Mouse (Mus musculus) activated CD4-positive, CD25-positive, alpha-beta regulatory T cell, adult 4 months (primary cell): ENCODE data around the gene Simc1. TPM values are rescaled to one million over a fixed set of nuclear protein-coding genes. Genes with fewer than 3 reads are reported as not detected.

ENCODE experiments used
- ATAC-seq: one replicate; pipeline ENCODE4 v1.8.0; 2017
- polyA plus RNA-seq, 2 experiments: library from polyadenylated mRNA; unstranded; fragments of 100-300 nt; shearing (Covaris generic); gene quantifications; one replicate each; pipeline ENCODE4 v1.2.1; 2017

Gene Simc1
- polyA plus RNA-seq, 2 experiments from 2014 or later = 6.7 to 7.9 TPM

DNA sequence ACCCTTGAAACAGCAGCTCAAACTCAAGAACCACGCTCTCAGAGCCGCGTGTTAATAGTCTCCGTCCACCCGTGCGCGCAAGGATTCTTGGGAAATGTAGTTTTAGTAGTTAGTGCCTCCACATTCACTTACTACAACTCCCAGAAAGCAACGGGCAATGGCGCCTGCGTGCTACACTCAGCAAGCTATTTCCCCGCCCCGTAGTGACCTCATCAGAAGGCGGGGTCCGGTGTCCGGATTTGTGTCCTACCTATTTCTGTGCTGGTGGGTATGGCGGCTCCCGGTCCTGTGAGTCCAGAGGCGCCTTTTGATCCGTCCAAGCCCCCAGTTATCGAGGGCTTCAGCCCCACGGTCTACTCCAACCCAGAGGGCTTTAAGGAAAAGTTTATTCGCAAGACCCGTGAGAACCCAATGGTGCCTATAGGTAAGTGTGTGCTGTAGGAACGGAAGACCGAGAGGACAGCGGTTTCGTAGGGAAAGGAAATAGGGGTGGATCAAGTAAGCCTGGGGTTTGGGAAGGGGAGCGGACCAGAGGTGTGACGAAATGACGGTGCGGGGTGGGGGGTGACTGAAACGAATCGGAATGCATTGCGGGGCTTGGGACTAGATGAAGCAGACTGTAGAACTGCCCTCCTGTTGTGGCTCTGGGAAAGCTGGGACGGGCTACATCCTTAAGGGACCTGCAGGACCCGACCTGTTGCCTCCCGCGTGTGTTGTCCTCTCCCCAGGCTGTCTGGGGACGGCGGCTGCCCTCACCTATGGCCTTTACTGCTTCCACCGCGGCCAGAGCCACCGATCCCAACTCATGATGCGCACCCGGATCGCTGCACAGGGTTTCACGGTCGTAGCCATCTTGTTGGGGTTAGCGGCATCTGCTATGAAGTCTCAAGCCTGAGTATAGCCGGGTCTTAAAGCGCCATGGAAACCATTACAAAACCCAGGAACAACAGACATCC is 86.7 kb downstream of the Simc1 start, which contains the start of the genes Nop16 and Higd2a:
Nop16 (minus strand) TSS at position 95 of the 956 bp plus-strand sequence.
Higd2a (plus strand) TSS at position 212 of the 956 bp plus-strand sequence.
- peak; percentile 95 for ATAC-seq

DNA sequence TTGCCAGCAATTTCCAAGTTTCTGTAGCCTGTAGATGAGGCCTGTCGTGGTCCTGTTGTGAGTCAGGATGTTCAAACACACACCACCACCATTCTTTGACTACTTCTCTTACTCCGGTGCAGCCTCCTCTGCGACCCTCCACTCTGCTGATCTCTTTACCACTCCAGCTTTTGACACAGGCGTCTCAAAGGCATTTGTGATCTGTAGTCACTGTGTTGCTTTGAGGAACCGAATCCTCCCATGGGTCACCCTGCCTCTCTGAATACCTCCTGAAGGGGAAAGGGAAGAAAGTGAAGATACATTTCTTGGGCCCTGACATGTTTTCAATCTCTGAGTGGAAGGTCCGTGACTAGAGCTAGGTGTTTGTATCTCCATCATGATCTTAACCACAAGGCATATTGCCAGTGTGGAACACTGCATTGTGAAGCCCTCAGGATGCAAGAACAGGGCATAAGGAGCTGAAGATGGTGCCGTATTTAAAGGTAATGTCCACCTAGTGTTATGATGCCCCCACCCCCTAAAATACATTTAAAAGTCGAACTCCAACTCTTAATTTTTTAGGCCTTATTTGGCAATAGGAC is 88.3 kb downstream of the Simc1 start:
- ATAC-seq = no peak

DNA sequence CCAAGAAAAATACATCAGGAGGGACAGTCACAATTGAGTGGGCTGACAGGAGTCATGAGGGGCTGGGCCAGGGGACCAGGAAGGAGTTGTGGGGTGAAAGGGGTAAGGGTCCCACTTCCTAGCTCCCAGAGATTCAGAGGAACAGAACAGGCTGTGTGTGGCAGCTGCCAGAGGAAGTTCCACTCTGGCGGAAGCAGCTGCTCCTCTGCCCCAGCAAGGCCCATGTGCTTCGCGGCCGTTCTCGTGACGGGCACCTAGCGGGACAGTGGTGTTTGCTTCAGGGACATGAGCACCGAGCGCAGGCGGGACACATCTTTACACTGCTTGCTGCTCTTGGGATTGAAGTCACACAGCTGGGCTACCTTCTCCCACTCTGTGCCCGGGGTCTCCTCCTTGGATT is 90.0 kb downstream of the Simc1 start:
- ATAC-seq = no peak

DNA sequence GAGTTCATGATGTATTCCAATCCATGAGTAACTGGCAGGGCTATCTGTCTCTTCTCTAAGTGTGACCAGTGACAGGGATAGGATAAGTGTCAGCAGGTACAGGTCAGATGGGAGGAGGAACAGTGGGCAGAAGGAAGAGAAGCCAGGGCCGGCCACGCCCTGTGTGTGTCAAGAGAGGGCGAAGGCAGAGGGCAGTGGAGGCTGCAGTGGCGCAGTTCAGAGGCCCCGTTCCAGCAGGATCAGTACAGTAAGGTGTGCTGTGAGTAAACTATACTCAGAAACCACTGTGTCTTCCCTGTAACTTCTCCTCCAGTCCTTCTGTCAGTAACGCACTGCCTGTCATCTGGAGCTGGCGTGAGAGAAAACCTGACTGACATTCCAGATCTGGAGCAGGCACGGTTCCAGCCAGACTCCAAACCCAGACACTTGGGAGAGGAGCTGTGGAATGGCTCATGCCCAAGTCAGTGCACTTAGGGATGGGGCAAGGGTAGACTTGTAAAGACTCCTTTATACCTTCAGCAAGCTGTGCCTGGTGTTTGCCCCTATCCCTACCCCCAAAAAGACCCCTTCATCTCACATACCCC is 92.6 kb downstream of the Simc1 start:
- no peak for ATAC-seq

DNA sequence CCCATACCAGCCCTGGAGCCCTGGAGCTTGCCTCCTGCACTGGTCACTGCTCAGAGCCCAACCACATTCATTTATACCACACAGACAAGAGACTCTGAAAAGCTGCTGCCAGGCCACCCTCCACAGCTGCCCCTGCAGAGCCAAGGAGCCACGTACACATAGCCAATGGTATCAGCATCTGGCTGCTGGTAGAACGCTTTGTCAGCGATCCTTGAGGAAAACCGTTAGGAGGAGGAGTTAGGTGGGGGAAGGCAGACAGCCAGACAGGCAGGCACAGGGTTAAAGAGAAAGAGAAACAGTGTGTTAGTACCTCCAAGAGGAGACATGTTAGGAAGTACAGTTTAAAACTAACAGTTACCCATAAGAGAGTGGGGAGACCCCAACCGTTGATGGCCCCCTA is 93.3 kb downstream of the Simc1 start:
- no peak for ATAC-seq

DNA sequence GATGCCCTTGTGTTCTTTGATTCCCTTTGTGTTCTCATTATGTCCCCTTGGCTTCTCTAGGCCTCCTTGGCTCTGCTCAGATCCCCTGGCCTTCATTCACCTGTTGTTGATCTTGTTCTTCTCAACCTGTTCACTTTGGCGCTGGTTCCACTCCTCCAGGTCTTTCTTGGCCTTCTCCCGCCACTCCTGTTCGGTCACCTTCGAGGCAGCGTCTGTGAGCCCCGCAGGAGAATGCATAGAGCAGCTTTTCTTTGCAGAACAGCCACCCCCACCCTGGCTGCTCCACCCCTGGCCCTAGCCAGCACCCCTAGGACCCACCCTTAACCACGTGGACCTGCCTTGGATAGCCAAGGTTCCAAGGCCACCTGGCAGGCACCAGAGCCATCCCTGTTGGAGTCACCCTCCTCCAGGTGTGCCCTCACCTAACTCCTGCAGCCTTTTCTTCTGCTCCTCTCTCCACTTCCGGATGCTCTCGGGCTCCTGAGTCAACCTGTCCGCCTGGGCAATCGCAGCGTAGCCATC is 95.1 kb downstream of the Simc1 start:
- ATAC-seq = no peak

Other genes with a start within 250 kb of the Simc1 start
- not detected for gene Cplx2, start 132.4 kb upstream of the Simc1 start, polyA plus RNA-seq
- gene Thoc3, start 34.9 kb upstream of the Simc1 start, polyA plus RNA-seq = 10 to 100 TPM; 31.5 to 33.0 TPM
- 10 to 100 TPM; 63.3 to 66.3 TPM for gene 4833439L19Rik, start 61.7 kb downstream of the Simc1 start, polyA plus RNA-seq
- 1 to 10 TPM; 2.7 to 6.6 TPM for gene Arl10, start 71.2 kb downstream of the Simc1 start, polyA plus RNA-seq
- gene Nop16, start 86.3 kb downstream of the Simc1 start, polyA plus RNA-seq = 10 to 100 TPM; 64.0 to 66.2 TPM
- 100 to 1,000 TPM; 130 to 146 TPM for gene Higd2a, start 86.4 kb downstream of the Simc1 start, polyA plus RNA-seq
- gene Cltb, start 107.6 kb downstream of the Simc1 start, polyA plus RNA-seq = 10 to 100 TPM; 11.7 TPM
- 10 to 100 TPM; 80.6 to 89.1 TPM for gene Faf2, start 118.0 kb downstream of the Simc1 start, polyA plus RNA-seq
- 10 to 100 TPM; 23.3 to 31.2 TPM for gene Rnf44, start 190.1 kb downstream of the Simc1 start, polyA plus RNA-seq
- under 1 TPM in 1 of 2 experiments, not detected in 1; 0.08 TPM for gene Cdhr2, start 197.7 kb downstream of the Simc1 start, polyA plus RNA-seq
- gene Gprin1, start 246.1 kb downstream of the Simc1 start, polyA plus RNA-seq = not detected